Comparison of ENCODE assay signal across 26 mouse cellular contexts in genomic region chr17:32307963-32308362, GRCm38 (mm10).
"Had no signal": no experiment of that assay in that cellular context is flagged by ENCODE, and none has a peak within 500 bp of the region (broad histone marks: within the 10 kb centered on the region; RNA-seq: fewer than 3 reads in every experiment).

No protein-coding gene starts in this region.

- H3K4me3 ChIP-seq: gastrocnemius, adult 2 months; heart, embryonic 10.5 days; heart, embryonic 12.5 days; hindbrain, embryonic 10.5 days; hindbrain, embryonic 13.5 days; intestine, embryonic 15.5 days; layer of hippocampus, adult 2 months; limb, embryonic 13.5 days; limb, embryonic 15.5 days had no signal

- DNase-seq: gastrocnemius, adult 2 months; gastrocnemius, postnatal 10 days; gastrocnemius, postnatal 25 days; heart, adult 18-20 months; heart, postnatal 10 days; heart, postnatal 4 days; kidney, adult 18-20 months; kidney, adult 8-10 months; kidney, postnatal 10 days; kidney, postnatal 25 days; kidney, postnatal 4 days; layer of hippocampus, adult 9-11 months; layer of hippocampus, postnatal 36 days; left cerebral cortex, postnatal 4 days had no signal

- H3K4me2 ChIP-seq: heart, embryonic 12.5 days; hindbrain, embryonic 13.5 days; intestine, embryonic 15.5 days; limb, embryonic 13.5 days; limb, embryonic 15.5 days had no signal

- H3K27ac ChIP-seq: gastrocnemius, adult 2 months; heart, embryonic 10.5 days; hindbrain, embryonic 10.5 days; hindbrain, embryonic 13.5 days; intestine, embryonic 15.5 days; layer of hippocampus, adult 2 months; limb, embryonic 13.5 days; limb, embryonic 15.5 days had no signal

- ATAC-seq: forebrain, embryonic 16.5 days; hindbrain, embryonic 16.5 days; inflammation-experienced regulatory T-cells, adult 6 months; intestine, embryonic 15.5 days; intestine, postnatal 0 days had no signal

- H3K27me3 ChIP-seq: heart, embryonic 12.5 days; hindbrain, embryonic 13.5 days; intestine, embryonic 15.5 days; limb, embryonic 13.5 days; limb, embryonic 15.5 days had no signal

- H3K9me3 ChIP-seq: heart, embryonic 10.5 days; heart, embryonic 12.5 days; hindbrain, embryonic 10.5 days; hindbrain, embryonic 13.5 days; intestine, embryonic 15.5 days; limb, embryonic 13.5 days; limb, embryonic 15.5 days had no signal

- H3K9ac ChIP-seq: heart, embryonic 12.5 days; hindbrain, embryonic 13.5 days; intestine, embryonic 15.5 days; limb, embryonic 13.5 days; limb, embryonic 15.5 days had no signal

- H3K4me1 ChIP-seq: heart, embryonic 10.5 days; heart, embryonic 12.5 days; hindbrain, embryonic 10.5 days; hindbrain, embryonic 13.5 days; intestine, embryonic 15.5 days; limb, embryonic 13.5 days; limb, embryonic 15.5 days had no signal
